Mouse (Mus musculus) E14TG2a.4 (cell line): Measurements from ENCODE around the gene Nipal3.

Source experiments
- H3K27me3 ChIP-seq: 2 replicates; pipeline ENCODE4 v1.6.1; 2014; ENCODE audit warnings: low read length, control low read depth; ENCODE audit not compliant: insufficient read depth
- H3K36me3 ChIP-seq: 2 replicates; pipeline ENCODE4 v1.6.1; 2014; ENCODE audit warnings: low read length, control low read depth; ENCODE audit not compliant: insufficient read depth
- H3K4me1 ChIP-seq: replicated peaks from 2 replicates; pipeline ENCODE4 v1.6.1; 2014; ENCODE audit warnings: low read depth, low read length, control low read depth
- H3K4me3 ChIP-seq: replicated peaks from 2 replicates; pipeline ENCODE4 v1.5.1; 2014; ENCODE audit warnings: mild to moderate bottlenecking, low read length
- H3K9me3 ChIP-seq: 2 replicates; pipeline ENCODE4 v1.6.1; 2014; ENCODE audit warnings: low read length, control low read depth
- CTCF ChIP-seq: conservative IDR thresholded peaks from 2 replicates; pipeline ENCODE4 v1.5.1; 2014; ENCODE audit warnings: low read length
- NANOG ChIP-seq: IDR thresholded peaks from 2 replicates; pipeline ENCODE4 v1.6.1; 2014; ENCODE audit warnings: borderline replicate concordance, low read length, mixed read lengths
- POU5F1 ChIP-seq: IDR thresholded peaks from 2 replicates; pipeline ENCODE4 v1.6.1; 2014; ENCODE audit warnings: low read length, borderline replicate concordance

Nipal3 gene

GRCm38 (mm10) chr4:135494521-135495396, at the start of gene Nipal3, which contains the start of gene Stpg1:
TSS of gene Nipal3 (minus strand) at chr4:135495038.
TSS of gene Stpg1 (plus strand) at chr4:135494790.
- peak within 1 kb of the TSS; percentile 88 for H3K4me3 ChIP-seq
- H3K27me3 ChIP-seq = no peaks in the 10 kb centered on the region
- H3K4me1 ChIP-seq = peaks cover 63% of the 10 kb centered on the region
- H3K9me3 ChIP-seq = no peaks in the 10 kb centered on the region
- peaks cover 15% of the 10 kb centered on the region for H3K36me3 ChIP-seq
- TF ChIP-seq NANOG (no peak), CTCF (peak; percentile 54)

GRCm38 (mm10) chr4:135544284-135544683, 49.4 kb upstream of the Nipal3 start:
- Histone ChIP-seq H3K4me1 (peaks cover 87% of the 10 kb centered on the region), H3K27me3 (no peaks in the 10 kb centered on the region), H3K36me3 (peaks cover 50% of the 10 kb centered on the region), H3K9me3 (no peaks in the 10 kb centered on the region), H3K4me3 (peak overlapping the region; percentile 69)
- TF ChIP-seq NANOG (no peak), POU5F1 (no peak), CTCF (no peak)

GRCm38 (mm10) chr4:135540057-135540456, 45.2 kb upstream of the Nipal3 start:
- peaks cover 34% of the 10 kb centered on the region for H3K36me3 ChIP-seq
- TF ChIP-seq POU5F1 (no peak), CTCF (no peak), NANOG (no peak)
- peaks cover 88% of the 10 kb centered on the region for H3K4me1 ChIP-seq
- H3K4me3 ChIP-seq = no peak overlapping the region
- peaks cover 4% of the 10 kb centered on the region; the same call in 1 of the 2 replicates for H3K27me3 ChIP-seq
- H3K9me3 ChIP-seq = no peaks in the 10 kb centered on the region

- Histone ChIP-seq H3K36me3 (peaks cover 31% of the 10 kb centered on the region), H3K9me3 (no peaks in the 10 kb centered on the region), H3K4me3 (peak overlapping the region; percentile 43; the same call in 1 of the 2 replicates), H3K27me3 (peaks cover 4% of the 10 kb centered on the region; the same call in 1 of the 2 replicates), H3K4me1 (peaks cover 87% of the 10 kb centered on the region)
- TF ChIP-seq POU5F1 = no peak
- no peak for TF ChIP-seq CTCF
- TF ChIP-seq NANOG = no peak
These were observed 44.2 kb upstream of the Nipal3 start for GRCm38 (mm10) chr4:135539056-135539455.

GRCm38 (mm10) chr4:135535021-135535420, 40.2 kb upstream of the Nipal3 start:
- peaks cover 10% of the 10 kb centered on the region; the same call in 1 of the 2 replicates for H3K27me3 ChIP-seq
- peaks cover 91% of the 10 kb centered on the region for H3K4me1 ChIP-seq
- no peak for TF ChIP-seq NANOG
- TF ChIP-seq POU5F1 = no peak
- no peak for TF ChIP-seq CTCF
- H3K36me3 ChIP-seq = no peaks in the 10 kb centered on the region
- peaks cover 9% of the 10 kb centered on the region for H3K9me3 ChIP-seq
- 0 out of 2 replicates have a peak overlapping the region, but pooled peaks have one; percentile 3 for H3K4me3 ChIP-seq

GRCm38 (mm10) chr4:135533001-135533400, 38.2 kb upstream of the Nipal3 start:
- TF ChIP-seq CTCF (no peak), POU5F1 (no peak), NANOG (no peak)

GRCm38 (mm10) chr4:135531771-135532613, 37.2 kb upstream of the Nipal3 start:
- H3K27me3 ChIP-seq = peaks cover 10% of the 10 kb centered on the region; the same call in 1 of the 2 replicates
- H3K4me1 ChIP-seq = peaks cover 76% of the 10 kb centered on the region
- TF ChIP-seq POU5F1 = no peak
- no peak for TF ChIP-seq CTCF
- peak; percentile 63; the same call in 1 of the 2 replicates for TF ChIP-seq NANOG
- peak overlapping the region; percentile 35 for H3K4me3 ChIP-seq
- peaks cover 12% of the 10 kb centered on the region for H3K9me3 ChIP-seq
- no peaks in the 10 kb centered on the region for H3K36me3 ChIP-seq

More at GRCm38 (mm10) chr4:135533001-135533400, 38.2 kb upstream of the Nipal3 start:
- Histone ChIP-seq H3K27me3 (peaks cover 10% of the 10 kb centered on the region; the same call in 1 of the 2 replicates), H3K36me3 (no peaks in the 10 kb centered on the region), H3K4me1 (peaks cover 80% of the 10 kb centered on the region), H3K4me3 (peak overlapping the region; percentile 41), H3K9me3 (peaks cover 12% of the 10 kb centered on the region)

- Histone ChIP-seq H3K4me3 (peak overlapping the region; percentile 35; the same call in 1 of the 2 replicates), H3K36me3 (no peaks in the 10 kb centered on the region), H3K27me3 (peaks cover 11% of the 10 kb centered on the region), H3K9me3 (peaks cover 12% of the 10 kb centered on the region), H3K4me1 (peaks cover 75% of the 10 kb centered on the region)
- no peak for TF ChIP-seq POU5F1
- TF ChIP-seq NANOG = no peak
- TF ChIP-seq CTCF = no peak
These were observed 36.4 kb upstream of the Nipal3 start for GRCm38 (mm10) chr4:135531236-135531635.
